Mouse (Mus musculus): Measurements from ENCODE around the gene Abhd11.

Abhd11 gene

GRCm38 (mm10) chr5:135023344-135024173, 14.6 kb downstream of the Abhd11 start, which contains the start of gene Stx1a:
Stx1a (plus strand) TSS chr5:135023482.
- DNase-seq (ENCODE audit: low read depth, low spot score): peak; percentile 94

- DNase-seq (ENCODE audit: low read depth, low spot score): no peak
Measured at GRCm38 (mm10) chr5:135024665-135025224, 15.8 kb downstream of the Abhd11 start.

DNA sequence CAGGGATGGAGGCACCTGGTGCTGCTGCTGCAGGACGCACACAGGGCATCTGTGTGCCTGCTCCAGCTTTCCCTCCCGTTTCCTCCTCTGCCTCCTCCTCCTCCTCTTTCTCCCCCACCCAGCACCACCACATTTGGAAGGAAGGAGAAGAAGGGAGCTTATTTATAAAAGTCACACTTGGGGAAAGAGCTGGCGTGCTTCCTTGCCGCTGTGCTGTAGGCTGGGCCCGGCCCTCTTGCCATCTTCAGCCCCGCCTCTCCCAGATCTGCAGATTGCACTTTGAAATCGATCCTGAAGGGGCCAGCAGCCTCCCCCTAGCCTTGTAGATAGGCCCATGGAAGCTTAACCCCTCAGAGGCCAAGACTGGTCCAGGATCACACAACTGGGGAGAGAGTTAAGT, 16.9 kb downstream of the Abhd11 start:
- DNase-seq (ENCODE audit: low read depth, low spot score): peak; percentile 49

DNA sequence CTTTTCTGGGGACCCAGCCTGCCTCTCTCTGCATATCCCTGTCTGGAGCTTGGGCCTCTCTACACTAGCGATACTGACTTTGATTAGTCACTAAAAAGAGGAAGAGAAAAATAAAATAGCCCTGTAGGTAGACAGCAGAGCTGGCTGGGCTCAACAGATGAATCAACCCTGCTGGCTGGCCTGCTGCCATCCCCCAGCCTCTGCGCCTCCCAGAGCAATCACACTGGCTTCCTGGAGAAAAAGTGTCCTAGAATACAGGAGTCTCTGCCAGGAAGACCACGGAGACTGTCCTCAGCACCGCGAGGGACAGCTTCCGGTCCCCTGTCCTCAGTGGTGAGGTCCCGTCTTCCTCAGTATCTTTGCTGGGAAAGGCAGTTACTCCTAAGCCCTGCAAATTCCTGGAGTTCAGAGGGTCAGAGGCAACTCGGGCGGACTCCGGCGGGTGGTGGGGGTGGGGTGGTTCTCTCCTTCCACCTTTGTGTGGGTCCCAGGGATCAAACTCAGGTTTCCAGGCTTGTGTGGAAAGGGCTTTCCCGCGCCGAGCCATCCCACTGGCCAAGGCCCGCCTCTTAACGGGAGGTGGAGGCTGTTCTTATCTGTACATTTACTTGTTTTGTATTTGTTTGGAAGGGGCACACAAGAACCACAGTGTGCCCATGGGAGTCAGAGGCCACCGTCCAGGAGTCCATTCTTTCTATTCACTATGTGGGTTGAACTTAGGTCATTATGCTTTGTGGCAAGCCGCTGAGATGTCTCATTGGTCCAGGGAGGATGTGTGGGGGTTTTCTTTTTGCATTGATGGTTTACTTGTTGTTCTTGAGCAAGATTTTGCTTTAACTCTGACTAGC, 20.3 kb downstream of the Abhd11 start:
- peak; percentile 36 for DNase-seq (ENCODE audit: low read depth, low spot score)

- no peak for DNase-seq (ENCODE audit: low read depth, low spot score)
Measured at GRCm38 (mm10) chr5:135032581-135032980, 23.6 kb downstream of the Abhd11 start.

- peak; percentile 36 for DNase-seq (ENCODE audit: low read depth, low spot score)
Measured at GRCm38 (mm10) chr5:135034593-135034992, 25.6 kb downstream of the Abhd11 start.

DNA sequence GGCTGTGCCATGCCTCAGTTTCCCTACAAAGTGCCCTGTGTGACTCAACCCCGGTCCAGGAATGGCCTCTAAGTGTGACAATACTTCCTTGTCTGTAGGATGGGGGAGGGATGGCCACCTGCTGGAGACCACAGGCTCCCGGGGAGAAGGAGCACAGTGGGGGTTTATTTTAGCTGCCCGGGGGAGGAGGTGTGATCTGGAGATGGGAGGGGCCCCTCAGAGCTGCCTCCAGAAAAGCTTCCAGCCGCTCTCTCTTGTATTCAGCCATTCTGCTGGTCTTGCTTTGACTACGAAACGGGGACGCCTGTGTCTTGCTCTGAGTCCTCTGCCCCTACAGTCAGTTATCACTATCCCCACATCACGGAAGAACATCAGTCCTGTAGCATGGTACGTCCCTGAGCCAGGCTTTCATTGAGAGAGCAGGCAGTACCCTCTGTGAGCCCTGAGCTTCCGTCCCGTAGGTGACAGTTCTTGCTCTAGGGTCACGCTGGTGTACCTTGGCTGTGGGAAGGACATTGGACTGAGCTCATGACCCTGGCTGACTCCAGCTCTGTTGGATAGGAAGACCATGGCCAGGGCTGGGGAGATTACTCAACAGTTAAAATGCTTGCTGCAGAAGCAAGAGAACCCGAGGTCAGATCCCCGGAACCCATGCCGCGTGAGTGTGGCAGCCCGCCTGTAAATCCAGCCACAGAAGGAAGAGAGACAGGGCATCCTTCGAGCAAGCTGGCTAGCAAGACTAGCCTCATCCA, 26.8 kb downstream of the Abhd11 start:
- peak; percentile 34 for DNase-seq (ENCODE audit: low read depth, low spot score)

- DNase-seq (ENCODE audit: low read depth, low spot score): no peak
Measured at GRCm38 (mm10) chr5:135037946-135038345, 29.0 kb downstream of the Abhd11 start.

DNA sequence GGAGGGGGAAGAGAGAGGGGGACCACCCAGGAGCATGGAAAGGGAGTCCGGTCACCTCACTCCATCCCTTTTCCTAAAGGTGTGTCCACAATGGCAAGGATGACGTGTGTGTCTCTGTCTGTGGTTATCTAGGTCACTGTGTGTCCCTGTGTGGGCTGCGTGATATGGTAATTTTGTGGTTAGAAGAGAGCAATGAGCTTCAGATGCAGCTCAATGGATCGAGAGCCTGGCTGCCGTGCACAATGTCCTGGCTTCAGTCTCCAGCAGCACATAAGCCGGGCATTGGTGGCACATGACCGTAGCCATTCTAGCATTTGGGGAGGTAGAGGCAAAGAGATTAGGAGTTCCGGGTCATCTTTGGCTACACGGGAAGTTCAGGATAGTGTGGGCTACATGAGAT, 30.6 kb downstream of the Abhd11 start:
- no peak for DNase-seq (ENCODE audit: low read depth, low spot score)

DNA sequence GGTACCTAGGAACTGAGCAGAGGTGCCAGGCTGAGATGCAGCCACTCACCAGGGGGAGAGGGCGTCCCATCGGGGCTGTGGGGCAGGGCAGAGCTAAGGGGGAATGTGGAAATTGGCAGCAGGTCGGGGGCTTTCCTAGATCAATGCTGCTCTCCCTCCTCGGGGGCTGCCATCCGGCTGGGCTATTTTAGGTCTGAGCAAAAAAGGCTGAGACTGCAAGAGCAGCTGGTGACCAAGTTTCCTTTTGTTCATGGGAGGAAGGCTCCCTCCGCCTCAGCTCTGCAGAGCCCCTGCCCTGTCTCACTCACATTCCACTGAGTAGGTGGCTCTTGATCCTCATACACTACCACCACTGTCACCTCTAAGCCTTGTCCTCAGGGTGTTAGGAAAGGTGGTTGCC, 31.1 kb downstream of the Abhd11 start:
- peak; percentile 32 for DNase-seq (ENCODE audit: low read depth, low spot score)

GRCm38 (mm10) chr5:135040777-135041176, 31.8 kb downstream of the Abhd11 start:
- no peak for DNase-seq (ENCODE audit: low read depth, low spot score)

GRCm38 (mm10) chr5:135042105-135042788, 33.3 kb downstream of the Abhd11 start:
- peak; percentile 94 for DNase-seq (ENCODE audit: low read depth, low spot score)

- DNase-seq (ENCODE audit: low read depth, low spot score): no peak
Measured at GRCm38 (mm10) chr5:135044575-135044974, 35.6 kb downstream of the Abhd11 start.

DNA sequence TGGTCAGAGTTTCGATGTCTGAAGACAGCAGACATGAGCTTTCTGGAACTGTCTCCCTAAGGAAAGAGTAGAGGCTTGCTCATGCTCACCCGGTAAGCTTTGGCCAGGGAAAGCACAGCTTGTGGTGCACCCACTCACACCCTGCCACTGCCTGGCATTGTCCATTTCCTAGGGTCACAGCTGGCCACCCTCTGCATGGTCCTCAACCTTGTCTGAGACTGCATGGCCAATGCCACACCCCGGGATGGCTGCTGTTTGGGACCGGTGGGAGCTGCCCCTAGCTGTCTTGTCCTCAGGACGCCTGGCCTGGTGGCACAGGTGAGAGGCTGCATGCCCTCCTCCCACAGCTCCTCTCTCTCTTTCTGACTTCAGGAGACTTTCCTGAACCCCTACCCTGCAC, 39.6 kb downstream of the Abhd11 start:
- no peak for DNase-seq (ENCODE audit: low read depth, low spot score)

DNA sequence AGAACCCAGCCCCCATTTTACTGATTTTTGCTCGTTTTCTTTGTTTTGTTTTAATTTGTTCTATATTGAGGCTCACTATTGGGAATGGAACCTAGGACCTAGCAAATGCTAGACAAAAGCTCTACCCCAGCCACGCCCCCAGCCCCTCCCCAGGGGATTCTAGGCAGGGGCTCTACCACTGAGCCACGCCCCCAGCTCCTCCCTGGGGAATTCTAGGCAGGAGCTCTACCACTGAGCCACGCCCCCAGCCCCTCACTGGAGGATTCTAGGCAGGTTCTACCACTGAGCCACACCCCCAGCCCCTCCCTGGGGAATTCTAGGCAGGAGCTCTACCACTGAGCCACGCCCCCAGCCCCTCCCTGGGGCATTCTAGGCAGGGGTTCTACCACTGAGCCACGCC, 40.3 kb downstream of the Abhd11 start:
- DNase-seq (ENCODE audit: low read depth, low spot score): peak; percentile 90

- no peak for DNase-seq (ENCODE audit: low read depth, low spot score)
Measured at GRCm38 (mm10) chr5:135053356-135053755, 44.4 kb downstream of the Abhd11 start.

Measured in ZHBTc4 (cell line).